Mouse (Mus musculus) kidney, embryonic 15.5 days (tissue): ENCODE data around the gene Pex7. TPM values are rescaled to one million over a fixed set of nuclear protein-coding genes. Genes with fewer than 3 reads are reported as not detected.

Experiments
- ATAC-seq: fragments of 200-750 bp; cut with Nextera tagmentation; replicated peaks from 2 replicates; pipeline ENCODE4 v1.8.0; 2017; ENCODE audit warnings: moderate TSS enrichment; ENCODE audit not compliant: low FRiP score
- H3K27ac ChIP-seq: fragments of 300-500 bp; sonication (generic); 2 replicates; pipeline ENCODE4 v1.5.1; 2015; ENCODE audit warnings: mild to moderate bottlenecking, inconsistent platforms
- H3K27me3 ChIP-seq: fragments of 300-500 bp; sonication (generic); 2 replicates; pipeline ENCODE4 v1.6.1; 2015; ENCODE audit warnings: inconsistent platforms
- H3K36me3 ChIP-seq: fragments of 300-500 bp; sonication (generic); 2 replicates; pipeline ENCODE4 v1.6.1; 2015; ENCODE audit warnings: inconsistent platforms
- H3K4me1 ChIP-seq: fragments of 300-500 bp; sonication (generic); 2 replicates; pipeline ENCODE4 v1.6.1; 2015; ENCODE audit warnings: inconsistent platforms
- H3K4me2 ChIP-seq: fragments of 300-500 bp; sonication (generic); 2 replicates; pipeline ENCODE4 v1.6.1; 2015; ENCODE audit warnings: moderate library complexity, mild to moderate bottlenecking, inconsistent platforms
- H3K4me3 ChIP-seq: fragments of 300-500 bp; sonication (generic); replicated peaks from 2 replicates; pipeline ENCODE4 v1.5.1; 2015; ENCODE audit warnings: mild to moderate bottlenecking, inconsistent platforms
- H3K9ac ChIP-seq: fragments of 300-500 bp; sonication (generic); 2 replicates; pipeline ENCODE4 v1.6.1; 2015; ENCODE audit warnings: mild to moderate bottlenecking, inconsistent platforms
- H3K9me3 ChIP-seq: fragments of 300-500 bp; sonication (generic); replicated peaks from 2 replicates; pipeline ENCODE4 v1.6.1; 2016; ENCODE audit warnings: inconsistent platforms
- WGBS: fragments of 180-500 bp; shearing (Covaris S2); methylation state at CpG from one replicate; pipeline ENCODE4 v1.1.7; 2015; ENCODE audit warnings: mixed read lengths; 5-methylcytosine and 5-hydroxymethylcytosine counted together
- polyA plus RNA-seq: library from polyadenylated mRNA; unstranded; fragments of >200 nt; fragmentation: Nextera tagmentation; extraction: Ambion mirVana; gene quantifications from 2 replicates; pipeline ENCODE4 v1.2.1, GENCODE M21; 2015

Pex7 gene
- polyA plus RNA-seq, 1 experiment from 2014 or later = 36.0 TPM

DNA sequence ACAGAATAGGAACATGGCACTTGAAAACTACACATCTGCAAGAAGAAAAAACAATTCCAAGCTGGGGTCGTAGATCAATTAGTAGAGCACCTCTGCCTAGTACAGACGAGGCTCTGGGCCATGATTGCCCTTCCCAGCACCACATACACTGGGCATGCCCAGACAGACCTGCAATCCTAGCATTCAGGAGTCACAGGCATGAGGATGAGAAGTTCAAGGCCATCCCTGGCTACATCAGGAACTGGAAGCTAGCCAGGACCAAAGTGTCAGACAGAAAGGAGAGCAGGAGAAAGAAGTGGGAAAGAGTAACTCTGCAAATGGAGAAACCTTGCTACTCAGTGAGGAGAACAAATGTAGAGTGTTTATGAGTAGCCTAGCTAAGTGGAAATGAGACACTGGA is 7.3 kb downstream of the Pex7 start:
- Histone ChIP-seq H3K36me3 (peaks cover 17% of the 10 kb centered on the region; the same call in 1 of the 2 replicates), H3K27ac (no peak overlapping the region), H3K4me2 (no peak overlapping the region), H3K4me1 (no peaks in the 10 kb centered on the region), H3K27me3 (no peaks in the 10 kb centered on the region), H3K9ac (no peak overlapping the region), H3K9me3 (no peaks in the 10 kb centered on the region), H3K4me3 (no peak overlapping the region)
- WGBS = 44% methylated on average over 2 of the region's 2 CpGs
- no peak for ATAC-seq

DNA sequence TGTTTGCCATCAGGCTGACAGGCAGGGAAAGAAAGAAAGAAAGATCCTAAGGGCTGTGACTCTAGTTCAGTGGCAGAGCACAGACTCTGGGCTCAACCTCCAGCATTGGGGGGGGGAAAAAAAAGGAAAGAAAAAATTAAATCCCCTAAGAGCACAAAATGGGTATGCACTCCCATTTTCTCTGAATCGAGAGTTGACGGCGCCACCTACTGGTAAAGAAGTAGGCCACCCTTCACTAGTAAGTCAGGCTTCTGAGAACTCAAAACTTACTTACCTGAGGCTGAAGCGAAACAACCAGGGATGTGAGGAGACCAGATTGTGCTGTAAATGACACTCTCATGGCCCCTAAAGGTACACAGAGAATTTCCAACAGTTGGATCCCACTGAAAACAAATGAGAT is 13.5 kb downstream of the Pex7 start:
- Histone ChIP-seq H3K9me3 (no peaks in the 10 kb centered on the region), H3K27ac (no peak overlapping the region), H3K4me2 (no peak overlapping the region), H3K4me3 (no peak overlapping the region), H3K9ac (no peak overlapping the region), H3K27me3 (no peaks in the 10 kb centered on the region), H3K36me3 (peaks cover 4% of the 10 kb centered on the region; the same call in 1 of the 2 replicates), H3K4me1 (no peaks in the 10 kb centered on the region)
- ATAC-seq = no peak
- WGBS = 20% methylated on average over 4 of the region's 4 CpGs

DNA sequence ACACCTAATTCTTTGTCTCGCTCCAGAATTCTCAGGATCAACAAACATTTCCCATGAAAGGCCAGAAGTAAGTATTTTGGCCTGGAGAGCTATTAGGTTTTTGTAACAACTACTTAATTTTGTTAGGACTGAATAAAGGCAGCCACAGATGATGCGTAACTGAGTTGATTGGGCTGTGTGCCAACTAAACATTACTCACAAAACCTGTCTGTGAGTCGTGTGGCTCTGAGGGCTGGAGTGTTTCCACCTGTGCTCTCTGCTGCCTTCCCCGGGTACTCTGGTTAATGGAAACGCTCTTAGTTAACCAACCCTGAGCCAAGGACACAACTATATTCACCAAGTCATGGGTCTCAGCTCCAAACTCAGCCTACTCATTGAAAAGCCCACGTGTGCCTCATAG is 14.3 kb downstream of the Pex7 start:
- no peaks in the 10 kb centered on the region for H3K4me1 ChIP-seq
- no peaks in the 10 kb centered on the region for H3K27me3 ChIP-seq
- H3K4me2 ChIP-seq = no peak overlapping the region
- no peak overlapping the region for H3K9ac ChIP-seq
- no peak overlapping the region for H3K27ac ChIP-seq
- 62% methylated on average over 6 of the region's 6 CpGs for WGBS
- no peak overlapping the region for H3K4me3 ChIP-seq
- H3K9me3 ChIP-seq = no peaks in the 10 kb centered on the region
- H3K36me3 ChIP-seq = peaks cover 10% of the 10 kb centered on the region; the same call in 1 of the 2 replicates
- no peak for ATAC-seq

DNA sequence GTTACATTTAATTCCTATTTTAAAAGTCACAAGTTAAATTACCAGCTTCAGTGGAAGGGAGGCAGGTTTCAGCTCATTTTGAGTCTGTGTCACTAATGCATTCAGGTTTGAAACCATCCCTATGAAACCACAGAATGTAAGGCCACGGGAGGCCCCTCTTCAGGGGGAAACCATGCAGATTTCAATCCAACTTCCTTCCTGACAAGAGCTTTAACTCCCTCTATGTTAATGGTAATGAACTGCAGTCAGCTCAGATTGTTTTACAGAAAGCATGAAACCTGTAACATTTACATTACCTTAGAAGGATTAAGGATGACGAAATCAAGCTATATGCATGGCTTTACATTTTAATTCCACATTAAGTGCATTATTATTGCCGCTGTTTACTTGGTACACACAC is 15.8 kb downstream of the Pex7 start:
- Histone ChIP-seq H3K4me3 (no peak overlapping the region), H3K27ac (no peak overlapping the region), H3K9me3 (no peaks in the 10 kb centered on the region), H3K9ac (no peak overlapping the region), H3K36me3 (peaks cover 10% of the 10 kb centered on the region; the same call in 1 of the 2 replicates), H3K4me1 (no peaks in the 10 kb centered on the region), H3K27me3 (no peaks in the 10 kb centered on the region), H3K4me2 (no peak overlapping the region)
- 63% methylated on average over 3 of the region's 3 CpGs for WGBS
- ATAC-seq = no peak

DNA sequence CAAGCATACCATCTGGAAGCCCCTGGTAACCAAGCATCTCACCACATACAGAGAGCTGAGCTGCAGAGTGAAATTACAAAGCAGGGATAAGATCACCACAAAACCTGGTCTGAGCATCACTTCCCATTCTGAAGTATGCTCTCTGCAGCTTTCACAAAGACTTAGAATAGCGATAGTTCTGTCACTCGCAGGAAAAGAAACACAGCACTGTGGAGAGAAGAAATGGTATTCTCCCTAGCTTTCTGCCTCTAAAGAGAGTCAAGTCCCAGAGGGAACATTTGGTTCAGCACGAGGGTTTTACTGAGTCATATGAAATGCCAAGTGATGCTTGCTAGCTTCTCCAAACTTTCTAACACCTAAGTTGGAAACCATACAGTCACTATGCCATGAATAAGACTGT is 17.6 kb downstream of the Pex7 start:
- H3K4me2 ChIP-seq = no peak overlapping the region
- no peak overlapping the region for H3K4me3 ChIP-seq
- no peak overlapping the region for H3K9ac ChIP-seq
- H3K27me3 ChIP-seq = no peaks in the 10 kb centered on the region
- WGBS = 85% methylated on average over 3 of the region's 3 CpGs
- no peaks in the 10 kb centered on the region for H3K9me3 ChIP-seq
- ATAC-seq = no peak
- H3K4me1 ChIP-seq = no peaks in the 10 kb centered on the region
- H3K27ac ChIP-seq = no peak overlapping the region
- peaks cover 10% of the 10 kb centered on the region; the same call in 1 of the 2 replicates for H3K36me3 ChIP-seq

DNA sequence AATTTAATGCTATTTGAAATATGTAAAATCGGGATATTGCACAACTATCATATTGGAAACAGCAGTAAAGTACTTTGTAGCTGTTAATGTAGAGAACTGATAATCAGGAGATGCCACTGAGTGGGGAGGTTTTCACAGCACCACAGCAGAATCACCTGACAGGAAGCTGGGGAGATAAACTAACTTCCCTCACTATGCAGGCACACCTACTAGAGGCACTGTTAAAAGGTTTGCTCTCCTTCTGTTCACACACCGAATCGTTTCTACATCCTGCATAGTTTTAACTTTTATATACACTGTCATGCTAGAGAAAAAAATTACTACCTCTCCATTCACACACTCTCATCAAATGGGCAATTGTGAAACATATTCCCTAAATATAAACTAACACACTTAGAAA is 21.2 kb downstream of the Pex7 start:
- no peaks in the 10 kb centered on the region for H3K9me3 ChIP-seq
- 86% methylated on average over 3 of the region's 3 CpGs for WGBS
- no peak overlapping the region for H3K4me2 ChIP-seq
- no peak overlapping the region for H3K9ac ChIP-seq
- H3K27me3 ChIP-seq = no peaks in the 10 kb centered on the region
- H3K36me3 ChIP-seq = peaks cover 6% of the 10 kb centered on the region; the same call in 1 of the 2 replicates
- no peaks in the 10 kb centered on the region for H3K4me1 ChIP-seq
- H3K4me3 ChIP-seq = no peak overlapping the region
- no peak for ATAC-seq
- no peak overlapping the region for H3K27ac ChIP-seq

DNA sequence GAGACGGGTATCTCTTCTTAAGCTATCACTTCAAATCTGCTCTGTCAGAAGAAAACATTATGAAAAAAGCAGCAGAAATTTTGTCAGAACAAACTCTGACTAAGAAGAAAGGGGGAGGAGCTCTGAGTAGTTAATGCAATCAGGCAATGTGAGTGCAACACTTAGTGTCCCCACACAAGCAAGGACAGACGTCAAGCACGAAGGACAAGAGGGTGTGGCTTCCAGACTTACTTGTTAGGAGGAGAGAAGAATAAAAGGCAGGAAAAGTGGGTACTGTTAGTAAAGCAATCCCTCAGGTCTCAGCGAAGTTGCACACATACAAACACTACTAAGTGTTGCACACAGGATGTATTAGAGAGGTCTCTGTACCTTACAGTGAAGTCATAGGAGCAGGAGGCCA is 23.1 kb downstream of the Pex7 start:
- 79% methylated on average over 4 of the region's 4 CpGs for WGBS

DNA sequence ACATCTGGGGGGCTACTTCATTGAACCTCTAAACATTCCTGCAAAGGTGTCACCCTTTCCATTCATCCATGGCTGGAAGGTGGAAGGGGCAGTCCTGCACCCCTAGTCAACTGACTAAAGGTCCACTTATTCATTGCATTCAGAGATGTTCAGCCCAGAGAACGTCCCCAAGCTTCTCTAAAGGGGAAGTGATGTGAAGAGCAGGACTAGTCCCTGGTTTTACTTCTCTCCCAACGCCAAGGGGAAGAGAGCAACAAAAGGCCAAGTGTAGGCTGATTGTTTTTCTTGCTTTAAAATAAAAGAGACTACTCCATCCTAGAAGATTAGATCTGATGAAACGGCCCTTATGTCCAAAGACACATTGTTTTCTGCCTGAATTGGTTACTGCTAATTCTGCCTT is 27.1 kb downstream of the Pex7 start:
- 66% methylated on average over 3 of the region's 3 CpGs for WGBS

More for the DNA sequence above, 23.1 kb downstream of the Pex7 start:
- Histone ChIP-seq H3K9ac (no peak overlapping the region), H3K36me3 (peaks cover 6% of the 10 kb centered on the region; the same call in 1 of the 2 replicates), H3K4me1 (no peaks in the 10 kb centered on the region), H3K4me2 (no peak overlapping the region), H3K27me3 (no peaks in the 10 kb centered on the region), H3K9me3 (no peaks in the 10 kb centered on the region), H3K4me3 (no peak overlapping the region), H3K27ac (no peak overlapping the region)
- no peak for ATAC-seq

DNA sequence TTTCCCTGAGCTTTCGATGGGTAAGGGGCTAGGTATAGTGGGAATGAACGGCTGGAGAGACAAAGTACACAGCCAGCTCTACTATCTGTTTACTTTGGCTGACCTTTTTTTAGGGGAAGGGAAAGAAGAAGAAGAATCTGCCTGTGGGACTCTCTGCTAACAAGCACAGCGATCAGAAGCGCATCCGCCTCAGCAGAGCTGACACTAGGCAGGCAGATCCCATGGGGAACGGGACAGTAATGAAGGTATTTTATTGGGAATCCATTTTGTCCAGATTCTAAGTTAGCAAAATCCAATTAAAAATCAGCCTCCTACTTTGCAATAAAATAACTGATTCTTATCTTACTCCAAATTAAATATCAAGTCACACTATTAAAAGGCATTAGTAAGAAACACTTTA is 28.3 kb downstream of the Pex7 start:
- no peak overlapping the region for H3K27ac ChIP-seq
- H3K4me1 ChIP-seq = no peaks in the 10 kb centered on the region
- H3K27me3 ChIP-seq = no peaks in the 10 kb centered on the region
- no peak overlapping the region for H3K9ac ChIP-seq
- no peak for ATAC-seq
- H3K9me3 ChIP-seq = no peaks in the 10 kb centered on the region
- no peak overlapping the region for H3K4me2 ChIP-seq
- no peaks in the 10 kb centered on the region for H3K36me3 ChIP-seq
- H3K4me3 ChIP-seq = no peak overlapping the region
- 51% methylated on average over 6 of the region's 6 CpGs for WGBS

More for the DNA sequence above, 27.1 kb downstream of the Pex7 start:
- no peak overlapping the region for H3K4me3 ChIP-seq
- no peaks in the 10 kb centered on the region for H3K4me1 ChIP-seq
- no peak overlapping the region for H3K27ac ChIP-seq
- no peak for ATAC-seq
- no peaks in the 10 kb centered on the region for H3K27me3 ChIP-seq
- H3K9me3 ChIP-seq = no peaks in the 10 kb centered on the region
- H3K4me2 ChIP-seq = no peak overlapping the region
- no peak overlapping the region for H3K9ac ChIP-seq
- no peaks in the 10 kb centered on the region for H3K36me3 ChIP-seq

DNA sequence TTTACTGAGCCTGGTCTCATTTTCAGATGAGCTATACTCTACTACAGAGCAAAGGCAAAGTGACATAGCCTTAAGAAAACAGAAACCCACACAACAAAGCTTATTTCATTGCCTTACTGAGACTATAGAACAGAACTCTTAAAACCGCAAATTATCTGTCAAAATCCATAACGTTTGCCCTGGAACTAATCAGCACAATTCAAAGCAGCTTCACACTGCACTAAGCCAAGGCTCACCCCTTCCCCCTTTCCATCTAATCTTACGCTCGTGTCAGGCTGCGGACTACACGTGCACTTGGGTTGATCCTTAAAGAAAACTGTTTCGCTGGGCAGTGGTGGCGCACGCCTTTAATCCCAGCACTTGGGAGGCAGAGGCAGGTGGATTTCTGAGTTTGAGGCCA is 29.8 kb downstream of the Pex7 start:
- no peak overlapping the region for H3K4me3 ChIP-seq
- no peaks in the 10 kb centered on the region for H3K27me3 ChIP-seq
- ATAC-seq = no peak

DNA sequence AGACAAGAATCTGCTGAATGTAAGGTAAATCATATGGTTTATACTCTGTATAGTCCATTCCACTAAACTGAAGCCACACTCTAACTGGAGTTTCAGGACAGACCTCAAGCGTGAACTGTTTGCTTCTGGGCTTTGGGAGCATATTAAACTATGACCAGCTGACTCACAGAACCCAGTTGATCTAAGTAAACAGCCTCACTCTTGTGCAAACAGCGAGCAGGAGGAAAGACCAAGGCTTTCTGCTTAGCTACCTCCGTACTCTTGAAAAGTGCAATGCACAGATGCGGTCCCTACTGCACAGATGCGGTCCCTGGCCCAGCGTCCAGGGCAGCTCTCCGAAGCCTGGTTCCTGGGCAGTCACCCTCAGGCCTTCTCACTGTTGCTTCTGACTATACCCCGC is 30.2 kb downstream of the Pex7 start:
- Histone ChIP-seq H3K27me3 (no peaks in the 10 kb centered on the region), H3K36me3 (0 out of 2 replicates have a peak, but pooled peaks cover 3% of the 10 kb centered on the region), H3K4me3 (no peak overlapping the region), H3K27ac (no peak overlapping the region), H3K9ac (no peak overlapping the region), H3K9me3 (no peaks in the 10 kb centered on the region), H3K4me2 (no peak overlapping the region), H3K4me1 (no peaks in the 10 kb centered on the region)
- ATAC-seq = no peak
- 86% methylated on average over 8 of the region's 8 CpGs for WGBS

More for the DNA sequence above, 29.8 kb downstream of the Pex7 start:
- Histone ChIP-seq H3K9ac (no peak overlapping the region), H3K36me3 (0 out of 2 replicates have a peak, but pooled peaks cover 3% of the 10 kb centered on the region), H3K27ac (no peak overlapping the region), H3K9me3 (no peaks in the 10 kb centered on the region), H3K4me2 (no peak overlapping the region), H3K4me1 (no peaks in the 10 kb centered on the region)
- 82% methylated on average over 9 of the region's 9 CpGs for WGBS

DNA sequence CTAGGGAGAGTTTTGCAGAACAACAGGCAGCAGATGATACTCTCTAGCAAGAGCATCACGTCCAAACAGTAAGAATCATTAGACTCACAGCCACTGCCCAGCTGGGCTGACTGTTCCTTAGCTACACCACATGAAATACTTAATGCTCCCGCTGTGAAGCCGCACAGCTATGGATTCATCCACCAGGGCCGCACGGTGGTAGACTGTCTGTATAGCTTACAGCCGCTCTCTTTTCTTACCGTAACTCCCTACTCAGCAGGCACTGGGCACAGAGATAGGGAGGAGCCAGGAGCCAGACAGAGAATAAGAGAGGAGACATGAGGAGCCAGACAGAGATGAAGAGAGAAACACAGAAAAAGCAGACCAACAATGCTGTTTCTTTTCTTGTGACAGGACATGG is 30.8 kb downstream of the Pex7 start:
- ATAC-seq = no peak
- Histone ChIP-seq H3K9ac (no peak overlapping the region), H3K36me3 (0 out of 2 replicates have a peak, but pooled peaks cover 3% of the 10 kb centered on the region), H3K27ac (no peak overlapping the region), H3K4me2 (no peak overlapping the region), H3K27me3 (no peaks in the 10 kb centered on the region), H3K4me1 (no peaks in the 10 kb centered on the region), H3K9me3 (no peaks in the 10 kb centered on the region), H3K4me3 (no peak overlapping the region)
- 85% methylated on average over 7 of the region's 7 CpGs for WGBS

DNA sequence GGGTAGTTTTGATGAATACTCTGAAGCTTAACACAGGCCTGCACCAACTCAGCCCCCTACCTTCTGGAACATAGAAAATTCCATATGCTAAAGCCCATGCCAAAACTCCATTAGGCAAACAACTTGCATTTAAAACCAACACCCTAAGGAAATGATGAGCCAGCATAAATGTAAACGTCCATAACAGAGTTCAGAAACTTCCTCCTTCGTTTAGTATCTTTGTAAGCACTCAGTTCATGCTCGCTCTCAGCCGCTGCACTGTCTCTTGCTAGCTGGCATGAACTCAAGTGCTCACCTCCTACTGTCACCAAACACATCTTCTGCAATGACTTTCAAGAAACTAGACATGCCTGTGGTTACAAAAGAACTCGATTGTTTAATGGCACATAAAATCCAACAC is 32.1 kb downstream of the Pex7 start:
- Histone ChIP-seq H3K4me1 (no peaks in the 10 kb centered on the region), H3K36me3 (0 out of 2 replicates have a peak, but pooled peaks cover 3% of the 10 kb centered on the region), H3K4me3 (no peak overlapping the region), H3K27ac (no peak overlapping the region), H3K27me3 (no peaks in the 10 kb centered on the region), H3K9me3 (no peaks in the 10 kb centered on the region), H3K9ac (no peak overlapping the region), H3K4me2 (no peak overlapping the region)
- ATAC-seq = no peak
- WGBS = 82% methylated on average over 5 of the region's 5 CpGs
